Mouse (Mus musculus) erythroblast, embryonic 14.5 days (primary cell): ENCODE measurements around the gene Gm15557. TPM values are rescaled to one million over a fixed set of nuclear protein-coding genes. Genes with fewer than 3 reads are reported as not detected.

Experiments
- H3K27me3 ChIP-seq: 2 replicates; pipeline ENCODE4 v1.6.1; 2012; ENCODE audit warnings: inconsistent platforms; ENCODE audit not compliant: control insufficient read depth
- H3K36me3 ChIP-seq: 2 replicates; pipeline ENCODE4 v1.6.1; 2012; ENCODE audit warnings: mild to moderate bottlenecking, inconsistent platforms; ENCODE audit not compliant: control insufficient read depth
- H3K4me1 ChIP-seq: 2 replicates; pipeline ENCODE4 v1.6.1; 2012; ENCODE audit warnings: inconsistent platforms; ENCODE audit not compliant: control insufficient read depth
- H3K4me3 ChIP-seq: replicated peaks from 2 replicates; pipeline ENCODE3; 2012; ENCODE audit warnings: moderate library complexity, mild to moderate bottlenecking, inconsistent platforms
- H3K9me3 ChIP-seq: 2 replicates; pipeline ENCODE4 v1.6.1; 2012; ENCODE audit warnings: low read length, inconsistent platforms, mixed read lengths; ENCODE audit not compliant: control insufficient read depth
- GATA1 ChIP-seq: IDR thresholded peaks from 2 replicates; pipeline ENCODE4 v1.6.1; 2012; ENCODE audit warnings: low read length, inconsistent platforms, mixed read lengths
- TAL1 ChIP-seq: IDR thresholded peaks from 3 replicates; pipeline ENCODE4 v1.6.1; 2012; ENCODE audit warnings: low read length, inconsistent platforms, mixed read lengths
- polyA plus RNA-seq: library from polyadenylated mRNA; stranded (reverse); fragments of >175 nt; gene quantifications from 2 replicates; pipeline ENCODE4 v1.2.3, GENCODE M21; 2012

Gene Gm15557
- polyA plus RNA-seq, 1 experiment: not detected

DNA sequence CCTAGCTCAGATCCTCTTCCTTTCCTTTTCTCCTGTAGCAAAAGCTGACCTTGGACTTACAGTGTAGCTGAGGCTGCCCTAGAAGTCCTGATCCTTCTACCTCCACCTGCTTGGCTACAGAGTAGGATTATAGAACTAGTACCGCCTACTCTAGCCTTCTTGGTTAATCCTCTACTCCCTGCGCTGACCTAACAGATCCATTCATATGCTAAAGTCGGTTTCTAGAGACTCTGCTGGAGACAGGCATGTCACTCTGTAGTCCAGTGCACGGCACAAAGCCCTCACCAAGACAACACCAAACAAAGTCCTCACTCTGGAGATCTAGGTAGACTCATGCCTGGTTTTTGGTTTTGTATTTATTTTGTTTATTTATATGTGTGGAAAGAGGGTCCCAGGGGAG, 6.0 kb downstream of the Gm15557 start:
- Histone ChIP-seq H3K4me3 (no peak overlapping the region), H3K4me1 (peaks cover 41% of the 10 kb centered on the region), H3K36me3 (no peaks in the 10 kb centered on the region), H3K27me3 (peaks cover 3% of the 10 kb centered on the region; the same call in 1 of the 2 replicates), H3K9me3 (no peaks in the 10 kb centered on the region)
- TF ChIP-seq TAL1 (no peak), GATA1 (no peak)

DNA sequence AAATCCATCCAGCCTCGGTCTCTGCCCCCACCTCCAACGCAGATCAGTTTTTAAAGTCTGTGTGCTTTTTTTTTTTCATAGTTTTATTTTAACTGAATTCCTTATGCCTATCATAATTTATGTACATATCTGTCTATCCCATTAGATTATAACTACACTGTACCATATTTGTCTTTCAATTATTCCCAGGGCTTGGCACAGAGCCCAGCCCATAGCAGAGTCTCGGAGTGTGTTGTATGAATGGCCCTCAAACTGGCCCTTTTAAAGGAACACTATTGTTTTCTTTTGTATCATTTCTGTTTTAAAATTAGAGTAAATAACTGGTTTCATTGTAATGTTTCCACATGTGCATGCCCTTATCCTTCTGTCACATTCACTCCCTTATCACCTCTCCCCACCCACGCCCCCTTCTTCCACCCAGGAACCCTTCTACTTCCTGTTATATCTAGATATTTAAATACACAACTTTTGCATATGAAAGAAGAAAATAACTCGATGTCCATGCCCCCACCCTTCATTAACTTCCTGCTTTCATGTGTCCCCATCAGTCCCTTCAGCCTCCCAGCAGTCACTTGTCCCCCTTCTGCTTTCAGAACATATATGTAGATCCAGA, 7.0 kb downstream of the Gm15557 start:
- Histone ChIP-seq H3K4me1 (peaks cover 46% of the 10 kb centered on the region), H3K9me3 (no peaks in the 10 kb centered on the region), H3K4me3 (no peak overlapping the region), H3K36me3 (no peaks in the 10 kb centered on the region), H3K27me3 (peaks cover 6% of the 10 kb centered on the region)
- TF ChIP-seq GATA1: no peak; the same call in 1 of the 2 replicates
- no peak for TF ChIP-seq TAL1

DNA sequence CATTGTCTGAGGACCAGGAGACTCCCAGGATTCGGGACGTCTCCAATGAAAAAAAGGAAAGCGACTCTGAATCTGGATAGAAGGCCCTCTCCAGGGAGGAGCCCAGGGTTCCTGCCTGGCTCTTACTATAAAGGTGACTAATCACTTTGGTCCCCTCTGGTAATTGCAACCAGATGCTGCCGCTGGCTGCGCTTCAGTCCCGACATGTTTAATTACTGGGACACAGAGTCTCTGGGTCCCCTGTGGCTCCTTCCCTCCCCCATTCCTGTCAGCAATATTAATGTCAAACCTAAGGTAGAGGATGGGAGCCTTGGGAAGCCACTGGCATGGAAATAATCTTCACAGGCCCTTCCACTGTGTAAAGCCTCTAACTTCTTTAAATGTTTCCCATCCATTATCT, 8.8 kb downstream of the Gm15557 start:
- H3K4me3 ChIP-seq: no peak overlapping the region
- TF ChIP-seq GATA1: no peak

GRCm38 (mm10) chr2:155952006-155952405, 11.5 kb downstream of the Gm15557 start:
- H3K36me3 ChIP-seq: no peaks in the 10 kb centered on the region
- no peak overlapping the region for H3K4me3 ChIP-seq
- no peaks in the 10 kb centered on the region for H3K9me3 ChIP-seq
- H3K4me1 ChIP-seq: peaks cover 47% of the 10 kb centered on the region
- TF ChIP-seq TAL1: no peak
- no peak for TF ChIP-seq GATA1
- H3K27me3 ChIP-seq: peaks cover 18% of the 10 kb centered on the region

More for the DNA sequence above, 8.8 kb downstream of the Gm15557 start:
- peaks cover 45% of the 10 kb centered on the region for H3K4me1 ChIP-seq
- H3K36me3 ChIP-seq: no peaks in the 10 kb centered on the region
- peaks cover 15% of the 10 kb centered on the region for H3K27me3 ChIP-seq
- no peaks in the 10 kb centered on the region for H3K9me3 ChIP-seq

- peak within 1 kb of the TSS; percentile 92 for H3K4me3 ChIP-seq
- H3K4me1 ChIP-seq: peaks cover 36% of the 10 kb centered on the region
- H3K9me3 ChIP-seq: no peaks in the 10 kb centered on the region
- TF ChIP-seq TAL1: no peak
- no peak for TF ChIP-seq GATA1
- peaks cover 18% of the 10 kb centered on the region for H3K27me3 ChIP-seq
- peaks cover 4% of the 10 kb centered on the region for H3K36me3 ChIP-seq
Measured at GRCm38 (mm10) chr2:155956134-155957059, 15.9 kb downstream of the Gm15557 start, which contains the start of gene Cep250. Gene Cep250 (plus strand): TSS chr2:155956458.

DNA sequence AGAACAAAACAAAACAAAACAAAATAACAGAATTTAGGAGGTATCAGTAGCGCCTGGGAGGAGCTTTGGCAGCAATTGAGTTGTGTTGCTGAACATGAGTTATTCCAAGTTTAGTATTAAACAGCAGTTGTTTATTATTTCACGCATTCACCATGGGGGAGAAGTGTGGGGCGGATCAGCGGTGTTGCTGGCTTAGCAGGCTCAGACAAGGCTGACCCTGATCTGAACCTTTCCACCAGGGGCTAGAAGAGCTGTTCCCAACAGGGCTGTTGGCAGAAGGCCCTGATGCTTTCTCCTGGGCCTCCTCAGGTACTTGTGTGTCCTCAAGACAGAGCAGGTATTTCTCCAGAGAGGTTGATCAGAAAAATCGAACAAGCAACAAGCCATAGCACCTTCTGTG, 19.5 kb downstream of the Gm15557 start:
- Histone ChIP-seq H3K9me3 (no peaks in the 10 kb centered on the region), H3K4me3 (no peak overlapping the region), H3K4me1 (peaks cover 26% of the 10 kb centered on the region), H3K36me3 (peaks cover 34% of the 10 kb centered on the region), H3K27me3 (peaks cover under 1% of the 10 kb centered on the region)
- TF ChIP-seq GATA1: no peak
- TF ChIP-seq TAL1: no peak

- Histone ChIP-seq H3K36me3 (peaks cover 50% of the 10 kb centered on the region), H3K4me3 (no peak overlapping the region), H3K27me3 (no peaks in the 10 kb centered on the region), H3K9me3 (no peaks in the 10 kb centered on the region), H3K4me1 (peaks cover 17% of the 10 kb centered on the region)
- TF ChIP-seq TAL1 (no peak), GATA1 (no peak)
Measured at GRCm38 (mm10) chr2:155961862-155962261, 21.3 kb downstream of the Gm15557 start.

- TF ChIP-seq TAL1 (no peak), GATA1 (no peak)
- peaks cover 62% of the 10 kb centered on the region for H3K36me3 ChIP-seq
Measured at GRCm38 (mm10) chr2:155962991-155963390, 22.5 kb downstream of the Gm15557 start.

DNA sequence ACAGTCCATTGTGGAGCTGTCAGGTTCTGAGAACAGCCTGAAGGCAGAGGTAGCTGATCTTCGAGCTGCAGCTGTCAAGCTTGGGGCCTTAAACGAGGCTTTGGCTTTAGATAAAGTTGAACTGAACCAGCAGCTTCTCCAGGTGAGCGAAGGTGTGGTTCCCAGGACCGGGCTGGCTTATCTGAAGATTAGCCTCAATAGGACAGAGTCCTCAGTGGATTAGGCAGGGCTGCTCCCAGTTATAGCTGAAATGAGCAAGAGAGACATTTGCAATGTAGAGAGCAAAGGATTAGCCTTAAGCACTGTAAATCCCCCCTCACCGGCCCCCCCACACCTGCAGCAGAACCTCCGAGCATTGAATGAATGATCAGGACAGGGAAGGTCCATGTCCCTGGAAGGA, 32.8 kb downstream of the Gm15557 start:
- Histone ChIP-seq H3K27me3 (no peaks in the 10 kb centered on the region), H3K9me3 (no peaks in the 10 kb centered on the region), H3K4me3 (no peak overlapping the region), H3K36me3 (peaks cover 85% of the 10 kb centered on the region), H3K4me1 (peaks cover 13% of the 10 kb centered on the region)
- TF ChIP-seq GATA1 (no peak), TAL1 (no peak)

More at GRCm38 (mm10) chr2:155962991-155963390, 22.5 kb downstream of the Gm15557 start:
- H3K9me3 ChIP-seq: no peaks in the 10 kb centered on the region
- peaks cover 7% of the 10 kb centered on the region for H3K4me1 ChIP-seq
- no peak overlapping the region for H3K4me3 ChIP-seq
- H3K27me3 ChIP-seq: no peaks in the 10 kb centered on the region
